Mouse (Mus musculus) B cell, adult 2 months (primary cell): ENCODE results near the gene Gcc1.

Experiments
- DNase-seq, 2 experiments: peaks; one replicate each; pipeline ENCODE4 v3.0.0; 2022

Gene Gcc1

DNA sequence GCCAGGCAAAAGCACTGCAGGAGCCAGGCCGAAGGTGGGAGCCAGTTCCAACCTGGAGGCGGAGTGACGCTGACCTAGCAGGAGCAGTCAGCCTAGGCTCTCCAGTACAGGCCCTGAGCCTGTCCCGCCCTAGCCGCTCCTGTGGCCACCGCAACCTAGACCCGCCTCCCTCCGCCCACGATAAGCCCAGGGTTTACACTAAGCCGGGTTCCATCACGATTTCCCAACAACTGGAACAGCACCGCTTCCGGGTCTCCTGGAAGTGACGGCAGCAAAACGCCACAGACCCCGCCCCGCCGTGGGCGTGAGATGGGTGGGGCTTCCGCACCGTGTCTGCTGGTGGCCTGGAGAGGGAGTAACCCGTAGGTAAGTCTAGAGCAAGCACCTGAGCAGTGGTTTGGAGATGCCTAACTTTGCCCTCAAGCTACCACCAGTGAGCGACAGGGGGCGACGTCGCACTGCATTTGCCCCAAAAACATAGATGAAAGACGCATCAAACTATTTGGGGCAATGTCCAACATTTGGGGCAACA is 6.7 kb downstream of the Gcc1 start:
- DNase-seq, result peak; percentile 99

DNA sequence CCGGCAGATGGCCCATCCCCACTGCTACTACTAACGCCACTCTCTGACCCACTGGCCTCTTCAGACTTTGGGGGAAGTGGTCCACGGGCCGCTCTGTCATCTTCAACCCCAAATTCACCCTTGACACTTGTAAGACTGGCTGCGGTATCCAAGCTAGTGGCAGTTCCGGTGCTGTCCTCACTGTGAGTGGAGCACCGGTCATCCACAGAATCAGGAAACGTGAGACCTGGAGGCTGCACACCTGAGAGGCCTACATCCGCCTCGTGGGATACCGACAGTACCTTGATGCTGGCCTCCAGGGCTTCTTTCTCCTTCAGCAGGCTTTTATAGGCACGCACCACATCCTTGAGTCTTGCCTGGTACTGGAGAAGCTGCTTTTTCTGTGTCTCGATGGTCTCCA is 7.3 kb downstream of the Gcc1 start:
- no peak for DNase-seq

DNA sequence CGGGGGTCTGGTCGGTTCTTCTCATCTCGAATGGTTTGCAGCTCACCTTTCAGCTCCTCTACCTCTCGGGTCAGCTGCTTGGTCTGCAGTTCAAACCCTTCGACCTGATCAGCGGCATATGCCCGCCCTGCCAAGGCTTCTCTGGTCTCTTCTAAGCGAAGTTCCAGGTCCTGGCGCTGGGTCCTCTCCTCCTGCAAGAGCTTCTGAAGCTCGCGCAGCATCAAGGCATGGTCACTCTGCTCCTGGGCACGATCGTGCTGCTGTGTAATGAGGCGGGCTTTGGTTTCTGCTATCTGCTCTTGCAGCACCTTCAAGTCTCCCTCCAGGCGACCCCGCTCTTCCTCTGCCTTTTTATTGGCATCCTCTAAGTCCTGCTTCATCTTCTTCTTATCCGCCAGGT is 7.8 kb downstream of the Gcc1 start:
- no peak for DNase-seq

DNA sequence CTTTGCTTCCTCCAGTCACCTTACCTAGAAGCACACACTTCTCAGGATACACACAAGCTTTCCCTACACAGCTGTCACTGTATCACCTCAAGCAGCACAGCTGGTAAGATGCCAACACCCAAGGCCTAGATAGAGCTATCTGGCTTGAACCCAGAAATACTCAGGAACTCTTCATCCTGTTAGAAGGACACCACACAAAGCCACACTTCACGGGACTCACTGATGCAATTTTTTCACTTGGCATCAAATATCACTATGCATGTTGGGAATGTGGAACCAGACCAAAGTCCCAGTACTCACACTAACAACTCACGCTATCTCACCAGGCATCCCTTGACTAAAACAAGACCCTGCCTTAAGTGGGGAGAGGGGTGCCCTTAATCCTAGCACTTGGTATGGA is 8.5 kb downstream of the Gcc1 start:
- no peak for DNase-seq

DNA sequence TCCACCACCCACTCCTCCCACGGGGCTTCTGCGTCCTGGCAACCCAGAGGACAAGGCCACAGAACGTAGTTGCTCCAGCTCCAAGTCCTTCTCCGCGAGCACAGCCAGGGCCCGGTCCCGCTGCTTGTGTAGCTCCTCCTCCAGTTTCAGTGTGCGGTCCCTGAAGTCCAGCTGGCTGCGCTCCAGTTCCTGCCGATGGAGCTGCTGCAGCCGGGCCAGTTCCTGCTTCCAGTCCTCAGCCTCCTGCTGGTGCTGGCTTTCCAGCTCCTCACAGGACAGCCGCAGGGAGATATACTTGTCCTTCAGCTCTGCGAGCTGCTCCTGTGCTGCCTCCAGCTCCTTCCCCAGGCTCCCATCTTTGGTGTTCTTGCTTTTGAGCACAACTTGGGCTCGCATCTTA is 9.7 kb downstream of the Gcc1 start:
- DNase-seq, result no peak

DNA sequence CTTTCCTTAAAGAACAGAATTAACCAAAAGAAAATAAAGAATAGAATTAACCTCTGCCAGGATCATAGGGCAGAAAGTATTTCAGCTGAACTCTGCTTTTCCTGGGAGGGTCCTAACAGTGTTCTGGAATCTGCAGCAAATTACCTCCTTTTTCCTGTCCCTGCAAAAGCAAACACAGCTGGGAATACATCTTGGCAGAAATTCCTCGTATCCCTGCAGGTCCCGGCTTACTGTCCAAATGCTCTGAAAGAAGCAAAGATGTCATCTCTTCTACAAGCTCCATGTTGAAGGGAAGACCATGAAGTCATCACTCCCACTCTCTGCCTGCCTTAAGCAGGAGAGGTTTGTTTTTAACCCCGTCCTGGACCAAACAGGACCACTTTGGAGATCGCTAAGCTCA is 11.2 kb downstream of the Gcc1 start:
- DNase-seq, result no peak

DNA sequence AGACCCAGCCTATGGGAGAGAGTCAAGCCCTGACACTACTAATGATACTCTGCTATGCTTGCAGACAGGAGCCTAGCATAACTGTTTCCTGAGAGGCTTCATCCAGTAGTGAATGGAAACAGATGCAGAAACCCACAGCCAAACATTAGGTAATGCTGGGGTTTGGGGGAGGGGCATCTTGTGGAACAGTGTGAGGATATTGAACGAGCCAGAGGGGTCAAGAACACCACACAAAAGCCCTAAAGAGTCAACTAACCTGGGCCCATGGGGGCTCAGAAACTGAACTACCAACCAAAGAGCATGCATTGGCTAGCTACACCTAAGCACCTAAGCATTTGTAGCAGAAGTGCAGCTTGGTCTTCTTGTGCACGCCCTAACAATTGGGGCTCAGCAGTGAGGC is 17.0 kb downstream of the Gcc1 start:
- DNase-seq, result no peak

DNA sequence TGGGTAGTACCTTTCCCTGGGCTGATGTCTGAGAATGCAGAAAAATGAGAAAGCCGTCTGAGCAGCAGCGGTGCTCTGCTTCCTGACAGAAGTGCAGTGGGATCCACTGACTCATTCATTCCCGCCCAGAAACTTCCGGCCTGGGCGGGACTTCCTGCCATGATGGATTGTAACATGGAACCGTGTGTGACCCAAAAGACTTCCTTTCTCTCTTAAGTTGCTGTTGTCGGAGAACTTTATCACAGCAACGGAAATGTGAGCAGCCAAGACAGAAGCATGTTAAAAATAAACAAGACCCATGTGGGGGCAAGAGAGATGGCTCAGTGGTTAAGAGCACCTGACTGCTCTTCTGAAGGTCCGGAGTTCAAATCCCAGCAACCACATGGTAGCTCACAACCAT is 18.1 kb downstream of the Gcc1 start:
- DNase-seq, result no peak

DNA sequence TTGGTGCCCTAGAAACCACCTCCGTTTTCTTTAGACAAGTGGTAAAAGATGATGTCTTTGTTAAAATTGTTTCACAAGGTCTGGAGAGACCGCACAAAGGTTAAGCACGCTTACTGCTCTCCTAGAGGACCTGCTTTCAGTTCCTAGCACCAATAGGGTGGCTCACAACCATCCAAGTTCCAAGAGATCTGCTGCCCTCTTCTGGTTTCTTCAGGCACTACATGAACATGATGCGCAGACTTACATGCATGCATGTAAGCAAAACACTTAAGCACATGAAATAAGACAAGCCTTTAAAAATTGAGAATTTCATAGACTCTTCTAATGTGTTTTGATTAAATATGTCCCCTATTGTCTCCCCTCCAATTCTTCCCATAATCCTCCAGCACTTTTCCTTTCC is 28.4 kb downstream of the Gcc1 start:
- DNase-seq, result peak; percentile 25 to 31

DNA sequence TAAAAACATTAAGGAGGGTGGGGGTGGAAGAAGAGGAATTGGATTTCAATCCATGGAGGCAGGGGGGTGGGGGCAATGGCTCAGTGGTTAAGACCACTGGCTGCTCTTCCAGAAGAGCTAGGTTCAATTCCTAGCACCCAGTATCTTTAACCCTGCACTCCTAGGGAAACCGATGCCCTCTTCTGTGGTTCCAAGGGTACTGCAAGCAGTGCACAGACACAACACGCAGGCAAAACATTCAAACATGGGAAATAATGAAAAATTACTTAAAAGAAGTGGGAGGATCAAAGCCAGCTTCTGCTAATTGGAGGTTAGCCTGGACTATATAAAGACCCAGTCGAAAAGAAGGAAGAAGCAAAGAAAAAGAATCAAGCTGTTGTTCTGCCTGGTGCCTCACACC is 29.5 kb downstream of the Gcc1 start:
- no peak for DNase-seq

DNA sequence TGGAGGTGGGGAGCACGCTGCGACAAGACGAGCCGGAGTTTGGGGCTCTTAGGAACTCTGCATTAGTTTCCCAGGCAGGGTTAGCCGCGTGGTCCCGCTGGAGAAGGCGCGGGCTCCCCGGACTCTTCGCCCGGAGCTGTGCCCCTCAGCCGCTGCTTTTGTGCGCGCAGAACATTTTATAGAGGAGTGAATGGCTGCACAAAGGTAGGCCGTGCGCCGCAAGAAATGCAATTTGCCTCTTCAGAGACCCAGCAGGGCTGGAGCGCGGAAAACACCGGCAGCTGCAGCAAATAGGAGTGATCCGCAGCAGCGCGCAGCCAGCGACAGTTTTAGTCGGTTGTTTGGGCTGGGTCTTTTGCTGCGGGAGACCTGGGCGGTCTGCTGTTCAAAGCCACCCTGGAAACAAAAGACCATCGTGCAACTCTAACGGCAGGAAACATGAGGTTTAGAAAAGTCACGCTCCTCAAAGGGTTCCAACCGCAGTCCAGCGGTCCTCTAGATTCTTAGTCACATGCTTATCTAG is 30.4 kb downstream of the Gcc1 start, which contains the start of gene Zfp800:
Gene Zfp800 (minus strand): TSS at position 325 of the 523 bp plus-strand sequence.
- peak; percentile 21 to 35 for DNase-seq

DNA sequence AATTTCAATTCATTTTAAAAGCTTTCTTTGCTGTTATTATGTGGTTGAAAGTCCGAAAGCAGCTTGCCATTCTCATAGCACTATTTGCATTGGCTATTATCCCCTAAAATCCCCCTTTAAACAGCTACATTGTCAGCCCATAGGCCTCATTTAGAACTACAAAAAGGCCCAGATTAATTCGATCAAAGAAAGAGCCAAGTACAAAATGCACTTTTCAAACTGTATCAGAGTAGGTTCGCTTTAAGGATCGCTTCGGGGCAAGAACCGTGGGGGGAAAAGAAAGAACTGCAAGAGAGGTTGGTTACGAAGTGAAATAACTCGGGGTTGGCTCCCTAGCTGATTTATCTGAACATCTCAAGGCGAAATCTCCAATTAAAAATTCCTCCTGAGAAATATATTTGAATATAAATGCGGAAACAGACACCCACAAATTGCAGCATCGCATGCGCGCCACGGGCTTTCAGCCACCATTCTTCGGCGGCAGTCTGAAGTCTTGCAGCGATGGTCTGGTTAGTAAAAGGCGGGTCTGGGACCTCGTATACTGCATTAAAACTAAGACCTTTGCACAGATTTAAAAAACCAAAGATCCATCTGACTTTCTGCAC is 31.2 kb downstream of the Gcc1 start:
- DNase-seq, result peak; percentile 14 to 17

DNA sequence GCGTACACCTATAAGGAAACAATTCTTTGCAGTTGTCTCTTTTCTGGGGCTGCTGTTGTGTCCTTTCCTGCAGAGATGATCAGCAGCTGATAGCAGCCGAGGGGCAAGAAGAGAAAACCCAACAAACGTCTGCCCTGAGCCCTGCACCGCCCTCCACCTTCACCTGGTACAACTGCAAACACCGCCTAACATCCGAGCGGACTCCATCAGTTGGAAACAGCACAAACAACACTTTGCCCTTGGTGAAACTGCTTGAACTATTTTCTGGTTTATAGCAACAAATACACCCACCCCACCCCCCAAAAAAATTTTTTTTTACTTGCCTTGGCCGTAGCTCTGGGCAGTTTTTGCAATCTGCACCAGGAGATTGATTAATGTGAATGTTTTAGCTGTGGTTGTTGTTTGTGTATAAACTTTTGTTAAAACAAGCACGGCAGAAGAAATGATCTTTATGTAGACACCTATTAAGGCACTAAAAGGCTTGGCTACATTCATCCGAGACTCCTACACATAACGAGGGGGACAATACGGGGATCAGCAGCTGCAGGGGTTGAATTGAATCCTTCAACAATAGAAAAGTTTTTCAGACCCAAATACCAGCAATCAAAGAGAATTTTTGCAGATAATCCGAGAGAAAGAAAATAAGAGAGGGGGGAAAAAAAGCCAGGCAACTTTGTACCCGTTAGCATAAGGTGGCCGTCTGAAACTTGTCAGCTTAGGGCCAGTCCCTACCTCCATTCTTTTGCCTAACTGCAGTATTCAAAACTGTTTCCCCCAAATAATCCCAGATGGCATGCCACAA is 31.9 kb downstream of the Gcc1 start:
- no peak for DNase-seq

DNA sequence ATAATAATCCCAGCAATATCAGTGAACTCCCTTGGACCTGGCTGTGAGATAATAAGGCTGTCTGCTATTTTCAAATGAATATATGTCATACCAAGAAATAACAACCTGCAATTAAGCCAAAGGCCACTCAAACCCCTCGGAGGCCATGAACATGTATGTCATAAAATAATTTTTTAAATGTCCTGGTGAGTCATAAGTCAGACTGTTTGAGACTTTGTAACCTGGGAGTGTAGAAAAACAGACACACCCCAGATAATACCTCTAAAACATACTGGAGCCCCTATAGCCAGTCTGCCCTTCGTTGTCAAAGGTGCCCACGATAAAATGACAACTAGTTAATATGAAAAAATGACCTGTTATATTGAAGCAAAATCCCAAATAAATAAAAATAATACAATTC is 39.2 kb downstream of the Gcc1 start:
- no peak for DNase-seq

DNA sequence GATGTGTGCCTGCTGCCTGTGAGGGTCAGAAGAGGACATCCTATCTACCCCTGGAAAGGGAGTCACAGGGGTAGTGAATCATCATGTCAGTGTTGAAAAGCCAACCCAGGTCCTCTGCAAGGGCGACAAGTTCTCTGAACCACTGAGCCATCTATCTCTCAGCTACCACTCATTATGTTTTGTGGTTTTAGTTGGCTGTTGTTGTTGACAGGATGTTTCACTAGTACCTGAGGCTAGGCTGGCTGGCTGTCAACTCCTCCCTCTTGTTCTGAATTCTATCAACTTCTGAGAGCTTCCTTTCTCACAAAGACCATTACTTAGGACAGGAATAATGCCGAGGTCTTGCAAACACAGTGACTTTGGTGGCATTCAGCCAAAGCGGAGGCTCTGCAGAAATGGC is 43.0 kb downstream of the Gcc1 start:
- no peak for DNase-seq

DNA sequence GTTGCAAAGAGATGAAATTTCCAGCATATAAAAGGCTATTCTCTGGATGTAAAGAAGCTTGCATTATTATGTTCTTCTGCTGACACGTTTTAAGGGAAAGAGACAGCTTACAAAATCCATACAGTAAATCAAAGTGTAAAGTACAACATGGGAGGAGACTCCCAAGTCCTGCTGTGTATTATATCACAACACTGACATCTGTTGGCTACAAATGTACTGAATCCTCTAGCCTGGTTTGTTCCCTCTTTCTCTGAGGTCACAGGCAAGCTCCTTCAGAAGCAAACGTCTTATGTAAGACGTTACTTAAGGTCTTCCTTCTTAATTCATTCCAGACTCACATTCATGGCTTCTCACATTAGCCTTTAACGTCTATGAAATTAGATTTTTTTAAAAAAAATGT is 46.2 kb downstream of the Gcc1 start:
- no peak for DNase-seq

DNA sequence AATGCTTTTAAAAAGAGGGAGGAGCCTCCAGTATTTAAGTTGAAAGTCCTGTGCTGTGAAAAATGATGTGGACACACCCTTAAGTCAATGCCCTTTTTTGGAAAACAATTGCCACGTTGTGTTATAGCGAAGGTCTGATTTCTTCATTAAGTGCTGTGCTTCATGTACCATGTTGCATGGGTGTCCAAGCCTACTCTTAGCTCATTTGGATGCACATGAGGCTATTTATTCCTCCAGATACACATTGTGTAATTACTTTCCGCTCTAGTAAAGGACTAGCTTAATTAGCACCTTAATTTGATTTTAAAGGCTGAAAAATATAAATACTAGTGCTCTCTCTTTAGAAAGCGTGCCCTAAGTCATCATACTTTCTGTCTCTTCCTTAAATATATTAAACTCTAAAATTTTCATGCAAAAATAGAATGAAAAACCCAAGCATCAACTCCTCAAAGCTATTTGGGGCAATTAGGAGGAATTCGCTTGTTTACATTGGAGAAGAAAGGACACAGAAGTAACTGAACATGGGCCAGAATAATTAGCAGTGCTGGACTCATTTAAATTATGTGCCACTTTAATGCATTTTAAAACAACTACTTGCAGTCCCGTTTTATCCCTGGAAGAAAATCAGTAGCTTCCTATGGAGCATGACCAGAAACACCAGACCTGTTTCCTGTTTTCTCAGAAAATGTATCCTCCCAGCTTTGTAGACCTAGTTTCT is 58.1 kb downstream of the Gcc1 start:
- DNase-seq, result no peak

DNA sequence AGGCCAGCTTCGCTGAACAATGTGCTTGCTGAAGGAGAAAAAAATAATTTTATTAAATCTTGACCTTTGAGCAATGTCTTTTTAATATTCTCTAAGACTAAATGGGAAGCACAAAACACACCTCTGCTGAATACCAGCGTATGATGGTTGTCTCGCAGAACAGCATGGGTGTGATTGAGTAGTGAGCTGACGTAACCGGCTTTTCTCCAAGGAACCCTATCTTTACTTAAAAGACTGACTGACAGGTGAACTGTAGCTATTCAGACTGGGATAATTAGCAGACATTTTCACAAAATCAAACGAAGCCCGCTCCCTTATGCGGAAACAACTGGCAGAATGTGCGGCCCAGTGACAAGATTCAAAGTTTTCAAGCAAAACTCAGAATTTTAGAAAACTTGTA is 60.6 kb downstream of the Gcc1 start:
- DNase-seq, result no peak
